Mouse (Mus musculus) heart, postnatal 0 days (tissue): ENCODE results near the gene Gm17535.
"Not testable (repeated sequence)": the region's sequence is repeated elsewhere in the genome, so short reads cannot be mapped to it uniquely, and the experiment has no call there.

Source experiments
- CTCF ChIP-seq: IDR thresholded peaks from 2 replicates; pipeline ENCODE4 v1.5.1; 2016; ENCODE audit warnings: antibody characterized with exemption, control low read depth, low read depth
- EP300 ChIP-seq: IDR thresholded peaks from 2 replicates; pipeline ENCODE4 v1.6.1; 2016; ENCODE audit warnings: antibody characterized with exemption, low read depth

GRCm38 (mm10) chr9:3018944-3019343 is 15.5 kb upstream of the Gm17535 start:
- TF ChIP-seq CTCF, EP300: not testable (repeated sequence)
